Mouse (Mus musculus) kidney, embryonic 16.5 days (tissue): ENCODE measurements around the gene Tyms. TPM values are rescaled to one million over a fixed set of nuclear protein-coding genes. Genes with fewer than 3 reads are reported as not detected.

Experiments used
- ATAC-seq: fragments of 200-750 bp; cut with Nextera tagmentation; 2 replicates; pipeline ENCODE4 v1.8.0; 2017; ENCODE audit warnings: moderate TSS enrichment; ENCODE audit not compliant: low FRiP score, low TSS enrichment
- H3K27ac ChIP-seq: fragments of 300-500 bp; sonication (generic); 2 replicates; pipeline ENCODE4 v1.5.1; 2014; ENCODE audit warnings: low read length
- H3K27me3 ChIP-seq: fragments of 300-500 bp; sonication (generic); 2 replicates; pipeline ENCODE4 v1.6.1; 2014; ENCODE audit warnings: low read length, control low read depth, mixed read lengths; ENCODE audit not compliant: insufficient read depth
- H3K36me3 ChIP-seq: fragments of 300-500 bp; sonication (generic); 2 replicates; pipeline ENCODE4 v1.6.1; 2014; ENCODE audit warnings: low read length, control low read depth, mixed read lengths; ENCODE audit not compliant: insufficient read depth
- H3K4me1 ChIP-seq: fragments of 300-500 bp; sonication (generic); 2 replicates; pipeline ENCODE4 v1.6.1; 2014; ENCODE audit warnings: low read length, control low read depth, mixed read lengths; ENCODE audit not compliant: insufficient read depth
- H3K4me2 ChIP-seq: fragments of 300-500 bp; sonication (generic); replicated peaks from 2 replicates; pipeline ENCODE4 v1.6.1; 2014; ENCODE audit warnings: low read depth, low read length
- H3K4me3 ChIP-seq: fragments of 300-500 bp; sonication (generic); 2 replicates; pipeline ENCODE4 v1.5.1; 2014; ENCODE audit warnings: mild to moderate bottlenecking, low read length
- H3K9ac ChIP-seq: fragments of 300-500 bp; sonication (generic); replicated peaks from 2 replicates; pipeline ENCODE4 v1.6.1; 2014; ENCODE audit warnings: low read length
- H3K9me3 ChIP-seq: fragments of 300-500 bp; sonication (generic); 2 replicates; pipeline ENCODE4 v1.6.1; 2016; ENCODE audit warnings: low read length, control low read depth
- WGBS: fragments of 180-500 bp; shearing (Covaris S2); extraction: QIAGEN DNeasy Blood & Tissue Kit; methylation state at CpG from one replicate; pipeline ENCODE4 v1.1.7; 2014; 5-methylcytosine and 5-hydroxymethylcytosine counted together
- polyA plus RNA-seq: library from polyadenylated mRNA; unstranded; fragments of >200 nt; fragmentation: Nextera tagmentation; extraction: Ambion mirVana; gene quantifications from 2 replicates; pipeline ENCODE4 v1.2.1, GENCODE M21; 2015

Gene Tyms
- polyA plus RNA-seq, 1 experiment from 2014 or later, result 287 TPM

DNA sequence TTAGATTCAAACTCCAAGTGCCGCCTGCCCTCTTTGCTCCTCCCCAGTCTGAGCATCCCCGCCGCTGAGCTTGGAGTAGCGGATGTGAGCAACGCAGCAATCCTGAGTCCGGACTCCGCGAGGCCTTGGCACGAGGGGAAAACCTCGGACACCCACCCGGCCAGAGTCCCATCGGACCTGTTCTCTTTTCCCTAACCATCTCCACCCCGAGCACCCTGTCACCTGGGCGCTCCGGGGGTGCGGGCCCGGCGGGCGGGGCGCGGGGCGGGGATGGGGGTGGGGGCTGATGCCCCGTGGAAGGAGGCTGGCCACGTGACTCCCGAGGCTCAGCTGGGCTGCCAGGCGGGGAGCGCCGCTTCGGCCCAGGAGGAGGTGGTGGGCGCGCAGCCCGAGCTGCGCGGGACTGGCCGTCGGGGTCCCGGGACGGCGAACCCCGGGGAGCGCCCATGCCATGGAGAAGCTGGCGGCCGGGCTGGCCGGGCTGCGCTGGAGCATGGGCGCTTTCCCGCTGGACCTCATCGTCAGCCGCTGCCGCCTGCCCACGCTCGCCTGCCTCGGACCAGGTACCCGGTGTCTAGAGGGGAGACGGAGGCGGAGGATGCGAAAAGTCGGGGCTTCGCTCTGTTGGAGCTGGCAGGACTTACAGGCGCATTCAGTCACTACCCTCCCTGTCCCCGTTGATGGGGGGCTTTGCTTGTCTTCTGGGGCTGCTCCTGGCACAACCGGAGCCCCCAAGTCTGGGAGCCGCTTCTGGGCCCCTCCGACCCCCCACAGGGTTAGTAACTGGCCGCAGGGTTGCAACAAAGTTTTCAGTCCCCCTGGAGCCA, 31.6 kb upstream of the Tyms start, which contains the start of gene Garem2:
Garem2 (plus strand) TSS at position 321 of the 827 bp plus-strand sequence.
- Histone ChIP-seq H3K9ac (peak within 1 kb of the TSS; percentile 61), H3K4me2 (peak within 1 kb of the TSS; percentile 95), H3K36me3 (no peaks in the 10 kb centered on the region), H3K27ac (no peak within 1 kb of the TSS), H3K27me3 (peaks cover 39% of the 10 kb centered on the region), H3K4me1 (peaks cover 32% of the 10 kb centered on the region), H3K4me3 (peak within 1 kb of the TSS; percentile 55), H3K9me3 (no peaks in the 10 kb centered on the region)
- WGBS, result under 1% methylated on average over 50 of the region's 65 CpGs
- peak; percentile 46 for ATAC-seq

DNA sequence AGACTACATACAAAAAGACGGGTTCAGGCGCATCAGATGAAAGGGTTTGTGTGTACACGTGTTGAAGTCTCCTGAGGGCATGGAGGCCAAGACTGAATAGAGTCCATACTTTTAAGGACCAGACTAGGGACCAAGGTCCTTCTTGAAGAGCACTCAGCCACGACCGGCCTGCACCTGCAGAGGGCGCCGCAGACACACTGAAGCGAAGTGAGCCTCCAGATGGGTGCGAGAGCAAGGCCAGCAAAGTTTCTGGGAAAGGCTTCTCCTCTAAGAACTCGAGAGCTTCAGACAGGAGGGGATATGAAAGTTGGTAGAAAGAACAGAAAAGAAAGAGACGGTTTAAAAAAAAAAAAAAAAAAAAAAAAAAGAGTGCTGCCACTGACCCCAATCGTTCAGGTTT, 30.9 kb upstream of the Tyms start:
- ATAC-seq, result peak; percentile 25; the same call in 1 of the 2 replicates
- no peaks in the 10 kb centered on the region for H3K36me3 ChIP-seq
- H3K27me3 ChIP-seq, result peaks cover 39% of the 10 kb centered on the region
- H3K4me2 ChIP-seq, result peak overlapping the region; percentile 95
- WGBS, result 2% methylated on average over 12 of the region's 12 CpGs
- no peak overlapping the region for H3K9ac ChIP-seq
- no peaks in the 10 kb centered on the region for H3K9me3 ChIP-seq
- peaks cover 29% of the 10 kb centered on the region for H3K4me1 ChIP-seq
- no peak overlapping the region for H3K27ac ChIP-seq
- peak overlapping the region; percentile 55 for H3K4me3 ChIP-seq

DNA sequence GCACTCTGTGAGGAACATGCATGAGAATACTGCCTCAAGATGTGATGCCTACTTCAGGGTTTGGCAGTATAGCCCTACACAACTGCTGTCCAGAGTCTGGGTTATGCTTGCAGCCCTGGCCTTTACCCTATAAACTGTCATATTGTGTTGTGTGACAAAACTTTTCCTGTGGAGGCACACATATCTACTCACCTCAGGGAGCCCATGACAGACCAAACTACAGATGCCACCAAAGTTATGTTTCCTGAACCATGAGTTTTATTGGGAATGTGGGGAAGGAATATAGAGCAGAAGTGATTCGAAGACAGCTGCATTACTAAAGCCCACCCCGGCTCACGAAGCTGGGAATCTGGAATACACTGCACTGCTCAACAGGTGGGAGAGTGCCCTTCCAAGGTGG, 29.9 kb upstream of the Tyms start:
- 83% methylated on average over 3 of the region's 3 CpGs for WGBS
- Histone ChIP-seq H3K4me1 (peaks cover 29% of the 10 kb centered on the region), H3K9ac (no peak overlapping the region), H3K4me3 (no peak overlapping the region), H3K36me3 (no peaks in the 10 kb centered on the region), H3K27me3 (peaks cover 39% of the 10 kb centered on the region), H3K27ac (no peak overlapping the region), H3K9me3 (no peaks in the 10 kb centered on the region), H3K4me2 (no peak overlapping the region)
- ATAC-seq, result no peak

DNA sequence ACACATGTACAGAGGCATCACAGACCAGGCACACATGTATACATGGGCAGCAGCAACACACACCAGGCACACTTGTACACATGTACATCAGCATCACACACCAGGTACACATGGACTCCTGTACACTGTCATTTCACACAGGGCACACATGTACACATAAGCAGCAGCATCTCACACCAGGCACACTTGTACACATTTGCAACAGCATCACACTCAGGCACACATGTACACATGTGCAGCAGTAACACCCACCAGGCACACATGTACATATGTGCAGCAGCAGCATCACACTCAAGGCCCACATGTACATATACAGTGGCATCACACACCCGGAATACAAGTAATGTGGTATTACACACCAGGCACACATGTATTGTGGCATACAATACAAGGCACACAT, 24.8 kb upstream of the Tyms start:
- Histone ChIP-seq H3K36me3 (no peaks in the 10 kb centered on the region), H3K4me1 (no peaks in the 10 kb centered on the region), H3K9ac (no peak overlapping the region), H3K27ac (no peak overlapping the region), H3K27me3 (0 out of 2 replicates have a peak, but pooled peaks cover 2% of the 10 kb centered on the region), H3K4me3 (no peak overlapping the region), H3K9me3 (no peaks in the 10 kb centered on the region), H3K4me2 (no peak overlapping the region)
- WGBS, result 82% methylated on average over 1 of the region's 1 CpGs
- no peak for ATAC-seq

DNA sequence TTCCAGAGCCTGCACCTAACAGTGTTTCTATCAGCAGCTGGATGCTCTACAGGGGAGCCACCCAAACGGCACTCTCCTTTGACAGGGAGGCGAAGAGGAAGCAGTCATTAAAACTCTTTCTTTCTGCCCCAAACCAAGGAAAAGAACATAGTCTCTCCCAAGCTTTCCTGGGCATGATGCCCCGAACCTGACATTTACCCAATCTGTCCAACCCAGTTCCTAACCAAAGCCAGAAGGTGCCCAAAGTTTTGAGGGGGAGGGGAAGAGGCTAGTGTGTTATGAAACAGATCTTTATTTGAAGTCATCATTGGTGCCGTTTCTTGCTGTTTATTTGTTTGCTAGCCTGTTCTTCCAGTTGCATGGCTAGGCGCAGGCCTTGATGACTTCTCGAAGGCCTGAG, 22.3 kb upstream of the Tyms start:
- Histone ChIP-seq H3K27ac (no peak overlapping the region), H3K9me3 (no peaks in the 10 kb centered on the region), H3K9ac (no peak overlapping the region), H3K36me3 (no peaks in the 10 kb centered on the region), H3K4me1 (no peaks in the 10 kb centered on the region), H3K4me2 (no peak overlapping the region), H3K27me3 (no peaks in the 10 kb centered on the region), H3K4me3 (no peak overlapping the region)
- WGBS, result 74% methylated on average over 6 of the region's 6 CpGs
- ATAC-seq, result no peak

DNA sequence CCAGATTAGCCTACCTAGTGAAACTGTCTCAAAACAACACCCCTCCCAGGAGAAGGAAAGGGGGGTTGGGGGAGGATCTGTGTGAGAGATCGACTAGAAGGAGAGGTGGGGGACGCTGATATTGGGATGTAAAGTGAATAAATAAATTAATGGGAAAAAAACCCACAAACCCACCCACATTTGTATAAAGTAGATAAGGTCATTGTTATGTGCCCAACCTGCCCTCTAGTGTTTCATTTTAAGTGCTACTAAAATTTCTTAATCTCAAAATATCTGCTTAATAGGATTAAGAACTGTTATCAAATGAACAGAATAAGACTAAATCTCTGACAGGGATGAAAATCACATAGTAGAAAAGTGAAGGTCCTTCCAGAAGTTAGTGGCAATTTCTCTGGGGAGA, 21.0 kb upstream of the Tyms start:
- Histone ChIP-seq H3K27ac (no peak overlapping the region), H3K9me3 (no peaks in the 10 kb centered on the region), H3K9ac (no peak overlapping the region), H3K4me2 (no peak overlapping the region), H3K27me3 (no peaks in the 10 kb centered on the region), H3K36me3 (no peaks in the 10 kb centered on the region), H3K4me3 (no peak overlapping the region), H3K4me1 (no peaks in the 10 kb centered on the region)
- no peak for ATAC-seq
- 41% methylated on average over 2 of the region's 2 CpGs for WGBS

DNA sequence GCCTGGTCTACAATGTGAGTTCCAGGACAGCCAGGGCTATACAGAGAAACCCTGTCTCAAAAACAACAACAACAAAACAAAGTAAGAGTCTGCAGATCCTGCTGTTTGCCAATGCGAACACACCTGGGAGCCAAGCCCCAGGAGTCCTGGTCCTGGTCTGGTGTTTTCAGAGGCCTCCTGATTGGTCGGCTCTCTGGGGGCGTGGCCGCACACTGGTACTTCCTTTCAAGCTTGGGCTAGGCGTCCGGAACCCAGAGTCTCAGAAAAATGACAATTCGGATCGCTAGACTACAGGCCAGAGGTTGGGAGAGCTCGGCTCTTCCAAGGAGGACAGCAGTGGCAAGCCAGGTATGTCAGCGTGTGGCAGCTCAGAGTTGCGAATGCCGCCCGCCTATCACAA, 19.3 kb upstream of the Tyms start:
- no peak for ATAC-seq
- H3K9ac ChIP-seq, result no peak overlapping the region
- H3K27ac ChIP-seq, result no peak overlapping the region
- no peak overlapping the region for H3K4me3 ChIP-seq
- H3K4me2 ChIP-seq, result no peak overlapping the region
- no peaks in the 10 kb centered on the region for H3K9me3 ChIP-seq
- H3K27me3 ChIP-seq, result no peaks in the 10 kb centered on the region
- no peaks in the 10 kb centered on the region for H3K36me3 ChIP-seq
- 64% methylated on average over 13 of the region's 13 CpGs for WGBS
- no peaks in the 10 kb centered on the region for H3K4me1 ChIP-seq

DNA sequence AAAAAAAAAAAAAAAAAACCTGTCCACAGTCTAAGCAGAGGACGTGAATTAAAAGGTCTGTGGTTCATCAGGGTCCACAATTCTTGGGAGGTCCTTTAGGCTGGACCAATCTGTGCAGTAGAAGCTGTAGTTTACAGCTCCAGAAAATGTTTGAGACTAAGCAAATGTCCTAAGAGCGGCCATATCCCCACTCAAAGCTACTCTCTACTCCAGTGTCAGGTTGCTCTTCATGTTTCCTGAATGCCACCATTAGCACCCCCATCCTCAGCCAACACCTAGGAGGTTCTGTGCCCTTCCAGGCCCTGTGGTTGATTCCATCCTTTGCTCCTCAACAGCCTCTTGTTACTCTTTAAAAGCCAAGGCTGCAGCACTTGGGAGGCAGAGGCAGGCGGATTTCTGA, 1.0 kb downstream of the Tyms start:
- Histone ChIP-seq H3K36me3 (peaks cover 26% of the 10 kb centered on the region), H3K9me3 (no peaks in the 10 kb centered on the region), H3K27me3 (no peaks in the 10 kb centered on the region), H3K9ac (peak overlapping the region; percentile 82), H3K27ac (no peak overlapping the region), H3K4me2 (peak overlapping the region; percentile 83), H3K4me3 (peak overlapping the region; percentile 78), H3K4me1 (peaks cover 23% of the 10 kb centered on the region)
- no peak for ATAC-seq
- WGBS, result 29% methylated on average over 3 of the region's 3 CpGs

DNA sequence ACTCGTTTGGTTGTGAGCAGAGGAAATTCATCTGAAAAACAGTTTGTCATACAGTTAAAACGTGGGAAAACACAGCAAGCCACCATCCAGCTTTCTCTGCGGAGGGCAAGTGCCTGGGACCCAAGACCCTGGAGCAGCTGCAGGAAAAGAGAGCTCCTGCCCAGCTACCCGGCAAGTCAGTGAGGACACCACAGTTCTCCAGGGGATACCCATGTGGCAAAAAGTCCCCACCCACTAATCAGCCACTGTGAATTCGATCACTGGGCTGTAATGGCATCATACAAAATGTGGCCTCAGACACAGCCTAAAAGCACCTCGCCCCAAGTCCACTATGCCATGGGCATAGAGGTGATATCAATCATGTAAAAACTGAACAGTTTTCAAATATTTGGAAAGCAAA, 1.7 kb downstream of the Tyms start:
- Histone ChIP-seq H3K4me2 (peak overlapping the region; percentile 83), H3K9ac (peak overlapping the region; percentile 8; the same call in 1 of the 2 replicates), H3K27ac (no peak overlapping the region), H3K9me3 (no peaks in the 10 kb centered on the region), H3K4me3 (peak overlapping the region; percentile 78), H3K36me3 (peaks cover 30% of the 10 kb centered on the region), H3K4me1 (peaks cover 23% of the 10 kb centered on the region), H3K27me3 (no peaks in the 10 kb centered on the region)
- ATAC-seq, result no peak
- WGBS, result 69% methylated on average over 6 of the region's 6 CpGs

DNA sequence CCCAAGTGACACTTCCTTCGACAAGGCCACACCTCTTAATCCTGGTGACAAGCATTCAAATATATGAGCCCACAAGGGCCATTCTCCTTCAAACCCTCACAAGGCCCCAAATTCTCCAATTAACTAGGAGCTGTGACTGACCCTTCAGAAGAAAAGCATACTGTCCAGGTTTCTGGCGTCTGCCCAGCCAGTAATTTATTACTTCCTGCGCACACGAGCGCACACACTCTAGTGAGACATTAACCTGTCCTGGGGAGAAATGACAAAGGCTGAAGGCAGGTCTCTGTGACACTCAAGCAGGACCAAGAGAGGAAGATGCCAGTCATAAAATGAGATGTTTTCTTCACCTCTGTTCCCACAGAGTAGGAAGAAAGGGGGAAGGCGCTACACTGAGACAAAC, 5.7 kb downstream of the Tyms start:
- no peaks in the 10 kb centered on the region for H3K27me3 ChIP-seq
- H3K4me1 ChIP-seq, result peaks cover 23% of the 10 kb centered on the region
- WGBS, result 14% methylated on average over 6 of the region's 6 CpGs
- H3K4me3 ChIP-seq, result no peak overlapping the region
- no peak overlapping the region for H3K4me2 ChIP-seq
- H3K36me3 ChIP-seq, result peaks cover 50% of the 10 kb centered on the region
- ATAC-seq, result peak; percentile 46; the same call in 1 of the 2 replicates
- H3K9ac ChIP-seq, result no peak overlapping the region
- 0 out of 2 replicates have a peak overlapping the region, but pooled peaks have one; percentile 18 for H3K27ac ChIP-seq
- H3K9me3 ChIP-seq, result no peaks in the 10 kb centered on the region
